Mouse (Mus musculus) ES-E14 (cell line): ENCODE results near the gene Pgap3.

Source experiments
- HCFC1 ChIP-seq: IDR thresholded peaks from 2 replicates; pipeline ENCODE4 v1.6.1; 2012; ENCODE audit warnings: low read length, inconsistent platforms, borderline replicate concordance; ENCODE audit not compliant: insufficient read depth
- ZC3H11A ChIP-seq: IDR thresholded peaks from 2 replicates; pipeline ENCODE4 v1.6.1; 2012; ENCODE audit warnings: low read depth, mild to moderate bottlenecking, inconsistent platforms, low read length, borderline replicate concordance
- ZNF384 ChIP-seq: IDR thresholded peaks from 2 replicates; pipeline ENCODE4 v1.6.1; 2012; ENCODE audit warnings: low read depth, low read length, inconsistent platforms

- TF ChIP-seq ZC3H11A, result no peak
- no peak for TF ChIP-seq ZNF384
- no peak for TF ChIP-seq HCFC1
Measured at GRCm38 (mm10) chr11:98393317-98393716, 7.0 kb downstream of the Pgap3 start.
